Mouse (Mus musculus): ENCODE measurements at regions not wholly inside any gene's neighbourhood (a gene's known extent, or its start where the extent isn't known, plus 50 kb on each side); places are given as distances from the start of the nearest gene placed in this dataset.

DNA sequence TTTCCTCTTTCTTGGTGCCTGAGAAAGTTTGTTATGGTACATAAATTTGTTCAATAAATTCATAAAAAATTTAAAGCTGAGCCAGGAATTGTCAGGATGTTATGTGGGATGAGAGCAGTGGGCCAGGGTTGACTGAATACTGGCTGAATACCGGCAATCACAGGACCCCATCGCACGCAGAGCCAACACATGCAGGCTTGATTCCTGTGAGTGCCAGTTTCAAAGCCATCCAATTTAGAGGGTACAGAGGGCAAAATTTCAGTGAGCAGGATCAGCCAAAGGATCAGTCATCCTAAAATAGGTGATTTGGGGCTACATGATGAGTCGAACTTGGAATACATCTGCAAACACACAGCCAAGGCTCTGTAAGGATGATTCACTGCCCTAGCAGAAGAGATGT is 583.6 kb upstream of the Nectin3 start:
- no peak for DNase-seq (ENCODE audit: low spot score in 2 of 2)

DNA sequence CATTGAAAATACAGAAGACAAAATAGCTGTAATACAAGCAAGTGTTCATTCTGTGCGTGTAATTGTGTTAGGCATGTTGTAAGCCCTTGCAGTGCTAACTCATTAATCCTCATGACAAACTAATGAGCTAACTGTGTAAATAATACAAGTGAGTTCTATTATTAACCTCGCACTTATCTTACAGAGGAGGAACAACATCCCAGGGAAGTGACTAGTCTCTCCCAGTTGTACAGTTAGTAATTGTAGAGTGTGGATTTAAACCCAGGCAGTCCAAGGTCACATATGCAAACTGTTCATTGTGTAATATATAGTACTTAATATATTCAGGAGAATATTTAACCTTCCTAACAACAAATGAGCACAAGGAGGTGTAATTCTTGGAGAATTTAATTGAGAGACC is 582.0 kb upstream of the Nectin3 start:
- no peak for DNase-seq (ENCODE audit: low spot score in 2 of 2)

DNA sequence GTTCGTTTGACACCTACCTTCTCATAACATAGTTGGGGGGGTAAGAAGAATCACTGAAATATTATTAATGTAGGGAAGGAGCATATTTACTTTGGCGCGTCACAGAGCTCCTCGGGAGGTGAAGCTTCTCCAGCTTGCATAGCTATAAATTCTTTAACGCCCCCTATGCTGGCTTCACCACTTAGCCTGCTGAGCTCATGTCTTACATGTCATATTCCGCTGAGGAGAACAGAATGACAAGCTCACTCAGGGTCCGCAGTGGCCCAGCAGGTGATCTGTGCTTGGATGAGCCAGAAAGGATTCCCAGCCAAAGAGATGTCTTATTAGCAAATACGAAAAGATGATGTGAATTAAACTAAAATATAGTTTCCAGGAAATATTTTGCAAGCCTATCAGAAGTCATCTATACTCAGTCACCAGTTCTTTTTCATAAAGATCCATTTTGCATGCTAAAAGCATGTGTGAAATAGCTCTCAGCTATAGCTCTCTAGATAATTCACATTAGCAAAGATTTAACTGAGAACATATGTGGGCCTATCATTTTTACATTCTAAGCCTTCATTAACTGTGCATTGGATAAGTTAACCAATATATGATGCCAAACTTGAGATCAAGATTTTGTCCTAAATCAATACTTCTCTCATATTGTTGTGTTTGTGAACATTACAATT is 561.1 kb upstream of the Nectin3 start:
- DNase-seq (ENCODE audit: low spot score in 2 of 2), result no peak

DNA sequence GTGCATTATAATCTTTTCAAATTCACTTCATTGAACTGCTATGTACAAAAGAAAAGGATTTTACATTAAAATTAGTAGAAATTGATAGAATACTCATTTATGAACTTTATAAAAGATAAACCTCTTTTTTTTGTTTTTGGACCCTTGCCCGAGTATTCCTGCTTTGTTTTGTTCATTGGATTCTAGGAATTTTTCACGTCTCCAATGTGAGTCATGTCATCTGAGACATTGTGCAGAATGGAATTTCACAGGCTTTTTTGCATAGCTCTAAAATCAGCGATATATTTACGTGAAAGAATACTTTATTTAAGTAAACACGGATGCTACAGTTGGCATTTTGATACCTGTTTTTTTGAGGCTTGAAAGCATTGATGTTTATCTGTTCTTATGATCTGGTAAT is 560.5 kb upstream of the Nectin3 start:
- no peak for DNase-seq (ENCODE audit: low spot score in 2 of 2)

DNA sequence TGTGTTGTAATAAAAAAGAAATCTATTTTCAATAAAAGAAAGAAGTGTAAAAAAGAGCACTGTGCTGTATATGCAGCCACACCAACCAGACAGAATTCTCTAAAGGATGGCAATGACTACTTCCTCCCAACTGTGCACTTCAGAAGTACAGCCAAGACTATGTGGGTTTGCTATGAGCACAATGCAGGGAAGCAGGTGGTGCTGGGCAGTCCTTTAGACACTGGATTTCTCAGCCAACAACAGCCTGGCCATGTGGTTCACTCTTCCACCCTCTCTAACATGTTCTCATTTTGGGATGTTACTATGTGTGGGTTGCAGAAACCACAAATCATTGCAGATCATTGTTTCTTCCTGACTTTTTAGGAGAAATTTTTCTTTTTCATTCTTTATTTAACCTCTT is 527.6 kb upstream of the Nectin3 start:
- no peak for DNase-seq (ENCODE audit: low spot score in 2 of 2)

DNA sequence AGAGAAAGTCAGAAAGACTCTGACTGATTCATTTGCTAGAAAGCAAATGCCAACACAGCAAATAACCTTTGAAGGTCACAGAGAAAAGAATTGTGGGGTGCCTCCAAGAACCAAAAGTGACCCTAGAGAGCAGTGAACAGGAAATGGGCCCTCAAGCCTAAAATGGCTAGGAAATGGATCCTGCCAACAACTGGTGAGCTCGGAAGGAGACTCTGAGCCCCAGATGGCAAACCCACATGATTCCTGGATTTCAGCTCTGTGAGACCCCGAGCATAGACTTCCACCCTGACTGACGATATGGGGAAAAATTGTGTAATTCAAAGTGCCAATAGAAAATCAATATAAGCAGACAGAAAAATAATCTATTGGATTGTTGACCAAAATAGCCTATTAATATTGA is 519.2 kb upstream of the Nectin3 start:
- no peak for DNase-seq (ENCODE audit: low spot score in 2 of 2)

DNA sequence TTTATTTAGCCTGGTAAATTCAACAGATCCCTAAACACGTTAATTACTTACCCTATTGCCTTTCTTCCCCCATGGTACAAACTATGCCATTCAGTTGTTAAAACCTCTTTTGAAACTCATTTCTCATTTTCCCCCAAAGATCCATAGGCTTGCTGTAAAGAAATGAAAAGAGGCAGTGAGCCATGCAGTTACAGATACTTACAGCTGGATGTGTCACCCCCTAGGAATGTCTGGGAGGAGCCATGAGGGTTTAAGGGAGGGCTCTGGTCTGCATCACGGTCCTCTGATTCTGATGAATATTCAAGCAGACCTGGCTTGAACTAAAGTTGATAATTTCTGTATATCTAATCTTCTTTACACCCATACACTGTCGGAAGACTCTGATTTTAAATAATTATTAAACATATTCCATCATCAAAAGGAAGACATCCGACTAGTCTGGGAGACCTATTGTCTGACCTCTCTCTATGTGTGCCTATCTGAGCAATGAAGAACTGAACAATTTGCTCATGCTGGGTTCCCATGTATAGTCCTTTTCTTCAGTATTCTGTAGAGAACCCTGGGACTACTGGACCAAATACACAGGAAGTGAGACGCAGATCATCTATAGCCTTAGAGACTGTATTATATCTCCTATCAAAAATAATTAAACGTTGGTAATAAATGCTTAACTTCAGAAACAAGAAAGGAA is 484.7 kb upstream of the Nectin3 start:
- no peak for DNase-seq (ENCODE audit: low spot score in 2 of 2)

DNA sequence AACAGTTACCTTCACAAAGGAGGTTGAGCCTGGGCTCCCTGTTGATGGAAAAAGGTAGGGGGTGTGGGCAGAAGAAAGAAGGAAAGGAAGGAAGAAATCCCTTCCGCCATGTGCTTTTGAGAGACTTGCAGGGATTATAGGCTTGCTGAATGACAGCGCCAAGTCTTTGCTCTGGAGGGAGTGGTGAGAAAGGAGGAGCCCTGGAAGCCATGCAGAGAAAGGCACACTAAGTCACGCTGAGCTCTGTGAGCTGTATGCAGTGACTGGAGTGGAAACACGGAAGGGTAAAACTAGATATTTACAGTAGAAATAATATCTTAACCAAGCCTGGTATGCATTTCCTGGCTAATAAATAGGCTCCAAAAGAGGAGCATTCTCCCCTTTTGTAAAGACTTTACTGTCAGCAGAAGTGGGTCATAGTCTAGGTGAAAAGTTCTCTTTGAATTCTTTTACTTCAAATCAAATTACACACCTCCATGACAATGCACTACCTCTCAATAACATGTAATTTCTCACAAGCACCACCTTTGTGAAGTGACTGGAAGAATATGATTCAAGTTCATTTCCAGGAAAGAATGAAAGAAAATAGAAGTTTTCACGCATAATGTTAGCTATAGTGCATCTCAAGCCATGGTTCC is 484.1 kb upstream of the Nectin3 start:
- no peak for DNase-seq (ENCODE audit: low spot score in 2 of 2)

DNA sequence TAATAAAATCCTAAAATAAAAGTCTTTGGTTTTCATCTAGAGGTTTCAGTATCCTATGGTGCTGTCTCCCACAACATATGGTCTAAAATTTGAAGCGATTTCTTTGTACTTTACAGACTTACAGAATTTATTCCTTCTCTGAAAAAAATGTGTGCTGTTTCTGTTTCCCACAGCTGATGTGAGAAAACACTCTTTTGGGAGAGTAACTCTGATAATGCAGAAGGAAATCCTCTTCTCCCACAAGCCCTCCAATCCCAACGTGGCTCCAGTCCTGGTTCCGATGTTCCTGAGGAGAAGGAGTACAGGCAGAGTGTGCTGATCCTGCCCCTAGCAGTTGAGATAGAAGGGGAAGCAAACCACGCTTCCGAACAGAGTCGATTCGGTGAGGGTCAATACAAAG is 467.4 kb upstream of the Nectin3 start:
- no peak for DNase-seq (ENCODE audit: low spot score in 2 of 2)

DNA sequence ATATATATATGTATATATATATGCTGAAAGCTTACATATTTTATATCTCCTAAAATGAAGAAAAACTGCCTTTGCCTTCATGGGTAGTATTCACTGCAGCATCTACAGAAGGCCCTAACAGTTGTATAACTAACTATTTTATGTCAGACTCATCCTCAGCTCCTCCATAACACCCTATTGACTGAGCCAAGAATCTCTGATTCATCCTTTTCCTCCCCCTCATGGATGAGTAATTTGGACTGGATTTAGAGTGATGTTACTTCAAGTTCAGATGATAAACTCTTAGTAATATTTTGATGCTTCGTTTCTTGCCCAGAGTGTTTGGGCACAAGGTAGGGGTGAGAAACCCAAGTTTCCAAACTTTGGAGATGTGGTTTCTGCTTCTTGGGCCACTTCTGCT is 458.7 kb upstream of the Nectin3 start:
- DNase-seq (ENCODE audit: low spot score in 2 of 2), result no peak

DNA sequence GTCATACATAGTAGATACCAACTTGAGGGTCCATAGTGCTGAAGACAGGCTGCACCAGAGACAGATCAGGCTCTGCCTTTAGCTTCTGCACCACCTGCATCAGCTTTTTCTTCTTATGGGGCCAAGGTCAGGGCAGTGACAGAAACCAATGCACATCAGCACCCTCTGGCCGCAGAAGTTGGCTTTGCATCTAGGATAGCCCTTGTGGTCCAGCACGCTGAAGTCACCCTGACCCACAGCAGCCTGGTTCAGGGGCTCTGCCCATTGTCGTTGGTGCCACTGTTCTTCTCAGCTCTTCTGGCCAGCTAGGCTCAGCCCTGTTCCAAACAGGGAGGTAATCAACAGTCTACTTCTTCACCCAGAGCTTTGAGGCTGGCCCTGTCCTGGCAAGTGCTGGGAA is 427.7 kb upstream of the Nectin3 start:
- DNase-seq (ENCODE audit: low spot score in 2 of 2), result no peak

DNA sequence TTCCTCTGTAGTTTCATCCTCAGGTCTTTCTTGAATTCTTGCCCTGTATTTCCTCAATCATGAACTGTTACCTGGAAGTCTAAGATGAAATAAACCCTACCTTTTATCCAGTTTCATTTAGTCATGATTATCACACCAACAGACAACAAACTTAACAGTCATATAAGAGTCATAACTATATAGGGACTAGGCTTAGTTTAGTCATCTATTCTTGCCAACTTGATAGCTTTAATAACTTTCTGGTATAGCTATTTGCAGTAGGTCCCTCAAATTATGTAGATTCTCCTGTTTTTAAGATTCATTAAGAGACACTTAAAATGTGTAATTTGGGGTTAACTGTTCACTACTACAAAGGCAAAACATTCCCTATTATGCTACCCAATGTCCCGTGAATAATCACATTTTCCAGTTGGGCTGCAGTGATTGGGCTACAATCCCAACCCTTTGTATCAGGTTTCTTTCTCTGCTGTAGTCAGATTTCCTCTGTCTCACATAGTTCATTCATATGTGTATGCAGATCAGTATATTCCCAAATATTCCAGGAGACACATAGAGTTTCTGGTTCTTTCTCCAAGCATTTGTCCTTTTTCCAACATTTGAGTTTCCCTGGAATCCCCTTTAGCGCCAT is 396.4 kb upstream of the Nectin3 start:
- no peak for DNase-seq (ENCODE audit: low spot score in 2 of 2)

DNA sequence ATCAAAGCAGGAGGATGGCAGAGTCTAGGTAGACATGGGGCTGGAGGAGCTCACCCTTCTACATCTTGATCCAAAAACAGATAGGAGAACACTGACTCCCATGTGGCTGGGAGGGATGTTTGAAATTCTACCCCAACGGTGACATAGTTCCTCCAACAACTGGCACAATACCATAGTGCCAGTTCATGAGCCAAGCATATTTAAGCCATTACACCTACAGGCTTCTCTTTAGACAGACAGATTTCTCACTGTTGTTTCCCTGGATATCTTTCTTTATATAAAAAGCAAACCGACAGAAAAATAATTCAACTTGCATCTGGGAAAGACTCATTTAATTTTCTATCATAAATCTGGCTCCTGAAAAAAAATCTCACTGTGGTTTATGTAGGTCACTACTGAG is 380.4 kb upstream of the Nectin3 start:
- DNase-seq (ENCODE audit: low spot score in 2 of 2), result no peak

DNA sequence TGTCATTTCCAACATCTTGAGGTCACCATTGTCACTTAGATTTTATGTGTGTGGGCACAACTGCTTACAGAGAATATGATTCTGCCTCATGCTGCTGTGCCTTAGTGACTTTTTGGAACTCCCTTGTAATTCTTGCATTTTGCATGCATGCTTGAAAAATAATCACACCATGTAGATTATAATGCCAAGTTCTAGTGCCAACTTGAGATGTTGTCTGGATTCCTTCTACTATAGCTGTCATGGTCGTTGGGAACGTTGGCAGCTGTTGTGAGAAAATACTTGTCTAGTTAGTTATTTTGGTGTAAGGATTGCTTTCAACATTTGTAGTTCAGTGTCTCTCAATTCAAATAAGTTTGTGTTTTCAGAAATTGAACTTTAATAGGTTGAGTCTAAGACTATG is 365.6 kb upstream of the Nectin3 start:
- no peak for DNase-seq (ENCODE audit: low spot score in 2 of 2)

DNA sequence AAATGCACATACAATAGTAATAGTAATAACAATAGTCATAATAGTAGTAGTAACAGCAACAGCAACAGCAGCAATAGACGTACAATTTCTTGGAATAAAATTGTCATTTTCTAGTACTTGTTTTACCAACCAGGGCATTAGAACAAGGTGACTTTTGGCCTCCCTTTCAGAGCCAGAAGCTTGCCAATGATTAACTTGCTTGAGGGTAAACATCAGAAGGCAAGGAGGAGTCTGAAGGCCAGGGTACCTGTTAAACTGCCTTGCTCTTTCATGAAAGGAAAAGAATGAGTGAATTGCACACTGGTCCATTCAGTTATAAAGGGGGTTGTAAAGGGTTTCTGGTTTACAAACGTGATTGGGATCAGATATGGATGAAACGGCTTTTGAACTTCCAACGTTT is 351.2 kb upstream of the Nectin3 start:
- no peak for DNase-seq (ENCODE audit: low spot score in 2 of 2)

DNA sequence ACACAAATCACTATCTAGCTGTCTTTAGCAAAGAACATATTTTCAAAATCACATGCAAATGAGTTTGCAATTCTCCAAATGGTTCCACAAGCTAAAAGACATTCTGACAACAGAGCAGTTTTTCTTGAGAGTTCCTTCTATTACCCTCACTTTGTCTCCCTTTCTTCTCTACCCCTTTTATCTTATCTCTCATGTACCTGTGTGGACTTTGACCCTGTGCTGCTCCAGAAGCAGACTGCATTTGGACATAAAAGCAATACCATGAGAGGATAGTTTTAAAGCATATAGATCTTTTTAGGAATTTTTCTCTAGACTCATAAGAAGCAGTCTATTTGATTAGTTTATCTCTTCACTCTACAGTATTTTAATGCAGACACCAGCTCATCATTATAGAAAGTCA is 350.4 kb upstream of the Nectin3 start:
- no peak for DNase-seq (ENCODE audit: low spot score in 2 of 2)

DNA sequence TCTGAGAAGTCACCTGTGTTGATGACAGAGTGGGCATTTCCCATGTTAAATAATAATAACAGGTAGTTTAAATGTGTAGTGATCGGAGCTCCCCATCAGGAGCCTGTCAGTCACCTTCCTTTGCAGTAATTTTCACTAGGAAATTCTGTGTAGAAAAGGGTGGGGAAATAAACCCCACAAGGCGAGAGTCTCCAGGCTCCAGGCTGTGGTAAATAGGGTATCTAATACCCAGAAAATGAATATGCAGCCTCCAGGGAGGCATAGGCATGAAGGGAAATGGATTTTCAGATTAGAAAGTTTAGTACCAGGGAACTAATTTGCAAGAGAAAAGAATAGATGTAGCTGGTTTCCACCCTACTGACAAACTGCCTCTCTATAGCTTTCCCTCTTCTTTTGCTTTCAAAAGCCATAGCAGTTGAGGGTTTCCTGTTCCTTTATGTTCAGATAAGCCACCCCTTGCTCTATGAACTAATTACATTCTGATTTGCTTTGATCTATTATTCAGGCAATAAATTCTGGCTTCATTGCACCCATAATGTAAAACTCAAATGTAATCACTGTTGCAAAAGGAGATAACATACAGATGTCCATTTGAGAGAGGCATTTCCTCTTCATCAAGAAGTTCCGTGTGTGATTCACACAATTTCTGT is 349.5 kb upstream of the Nectin3 start:
- DNase-seq (ENCODE audit: low spot score in 2 of 2), result no peak

DNA sequence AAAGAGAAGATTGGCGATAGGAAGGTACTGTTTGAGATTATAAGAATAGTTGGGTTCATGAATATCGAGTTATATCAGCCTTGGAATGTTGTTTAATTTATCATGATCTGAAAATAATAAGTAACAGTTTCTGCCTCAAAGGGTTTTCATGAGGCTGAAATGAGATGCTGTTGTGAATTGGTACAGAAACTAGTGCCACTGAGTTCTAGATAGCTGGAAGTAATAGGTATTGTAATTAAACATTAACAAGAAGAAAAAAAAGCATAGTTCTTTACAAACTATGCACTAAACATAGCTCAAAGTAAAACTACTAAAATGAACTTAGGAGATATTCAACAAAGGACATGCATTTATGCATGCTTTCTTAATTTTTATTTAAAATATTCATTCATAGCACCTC is 342.9 kb upstream of the Nectin3 start:
- no peak for DNase-seq (ENCODE audit: low spot score in 2 of 2)

DNA sequence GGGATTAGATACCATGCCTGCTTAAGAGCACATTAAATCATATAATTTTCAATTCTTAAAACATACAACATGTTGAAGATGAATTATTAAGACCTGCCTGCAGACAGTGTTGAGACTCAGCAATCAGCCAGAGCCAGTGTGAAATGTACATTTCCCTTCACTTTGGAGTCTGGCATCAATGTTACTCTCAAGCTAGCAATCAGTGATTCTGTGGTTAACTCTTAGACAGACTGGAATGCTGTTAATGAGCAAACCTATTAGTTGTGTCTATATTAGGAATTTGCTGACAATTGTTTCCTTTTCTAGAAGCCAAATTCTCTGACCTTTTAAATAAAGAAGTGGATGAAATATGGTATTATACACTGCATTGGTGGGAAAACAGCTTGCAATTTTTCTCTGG is 342.4 kb upstream of the Nectin3 start:
- DNase-seq (ENCODE audit: low spot score in 2 of 2), result no peak

DNA sequence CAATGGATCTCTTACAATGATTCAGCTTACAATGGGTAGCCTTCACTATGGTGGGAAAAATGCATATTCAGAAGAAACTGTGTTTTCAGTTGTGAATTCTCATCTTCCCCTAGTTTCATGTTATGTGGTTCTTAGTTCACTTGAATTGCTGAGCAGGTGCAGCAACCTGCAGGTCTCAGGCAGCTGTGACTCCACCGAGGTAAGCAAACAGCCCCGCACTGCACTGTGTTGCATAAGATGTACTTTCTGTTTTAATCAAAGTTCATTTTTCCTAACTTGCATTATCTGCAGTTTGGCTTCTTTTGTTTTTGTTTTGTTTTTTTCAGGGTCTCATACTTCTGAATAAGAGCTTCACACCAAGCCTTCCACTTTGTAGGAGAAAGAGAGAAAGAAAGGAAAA is 326.8 kb upstream of the Nectin3 start:
- no peak for DNase-seq (ENCODE audit: low spot score in 2 of 2)

DNA sequence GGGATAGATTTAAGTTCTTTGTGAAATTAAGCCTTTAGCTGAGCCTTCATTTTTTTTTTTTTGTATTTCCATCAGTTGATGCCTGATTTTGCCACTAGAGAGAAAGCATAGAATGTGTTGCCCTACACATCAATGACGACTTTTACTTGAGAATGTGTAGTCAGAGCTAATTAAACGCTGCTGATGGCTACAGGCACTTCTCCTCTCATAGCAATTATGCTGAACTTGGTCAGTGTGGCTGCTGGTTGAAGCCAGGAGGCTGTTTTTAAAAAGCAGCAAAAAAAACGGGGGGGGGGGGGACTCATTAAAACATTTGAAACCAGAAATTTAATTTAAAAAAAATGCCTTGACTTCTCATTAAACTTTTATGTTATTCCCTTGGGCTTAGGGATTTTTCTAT is 324.4 kb upstream of the Nectin3 start:
- no peak for DNase-seq (ENCODE audit: low spot score in 2 of 2)

DNA sequence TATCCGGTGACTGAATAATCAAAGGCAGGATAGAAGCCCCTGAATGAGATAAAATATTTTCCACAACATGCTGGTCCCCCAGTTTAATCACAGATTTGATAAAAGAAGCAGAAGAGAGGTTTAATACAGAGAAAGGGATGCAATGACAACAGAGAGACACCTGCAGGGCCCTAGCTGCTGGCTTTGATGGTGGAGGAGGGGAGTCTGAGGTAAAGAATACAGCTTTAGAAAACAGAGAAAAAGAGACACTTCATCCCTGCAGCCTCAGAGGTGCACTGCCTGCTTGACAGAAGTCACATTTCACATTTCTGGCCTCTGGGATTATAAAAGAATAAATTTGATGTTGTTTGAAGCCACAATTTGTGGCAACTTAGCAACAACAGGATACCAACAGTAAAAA is 319.9 kb upstream of the Nectin3 start:
- no peak for DNase-seq (ENCODE audit: low spot score in 2 of 2)

All from heart, adult 9 months (tissue).